Mouse (Mus musculus) CH12.LX (cell line): Measurements from ENCODE around the gene Col23a1.

Source experiments
- BHLHE40 ChIP-seq: IDR thresholded peaks from 2 replicates; pipeline ENCODE4 v1.6.1; 2011; ENCODE audit warnings: mild to moderate bottlenecking, low read depth, low read length, improper control_type of control experiment
- CHD2 ChIP-seq: IDR thresholded peaks from 2 replicates; pipeline ENCODE4 v1.6.1; 2011; ENCODE audit warnings: low read length, improper control_type of control experiment
- HCFC1 ChIP-seq: IDR thresholded peaks from 2 replicates; pipeline ENCODE4 v1.6.1; 2012; ENCODE audit warnings: low read depth, mild to moderate bottlenecking, inconsistent platforms, low read length, improper control_type of control experiment
- POLR2A ChIP-seq: IDR thresholded peaks from 2 replicates; pipeline ENCODE4 v1.6.1; 2011; ENCODE audit warnings: low read depth, mild to moderate bottlenecking, improper control_type of control experiment, low read length
- POLR2AphosphoS2 ChIP-seq: IDR thresholded peaks from 2 replicates; pipeline ENCODE4 v1.6.1; 2011; ENCODE audit warnings: low read depth, low read length, improper control_type of control experiment

- TF ChIP-seq BHLHE40 (no peak), HCFC1 (no peak), CHD2 (no peak), POLR2A (no peak), POLR2AphosphoS2 (no peak)
Observed at GRCm38 (mm10) chr11:51563276-51563675, 273.6 kb downstream of the Col23a1 start.
